Mouse (Mus musculus) G1E (cell line): ENCODE measurements at regions not wholly inside any gene's neighbourhood (a gene's known extent, or its start where the extent isn't known, plus 50 kb on each side); places are given as distances from the start of the nearest gene placed in this dataset.
"Not testable (repeated sequence)": the region's sequence is repeated elsewhere in the genome, so short reads cannot be mapped to it uniquely, and the experiment has no call there.

Source experiments
- ATAC-seq: 2 replicates; pipeline ENCODE4 v1.8.0; 2016; ENCODE audit warnings: mild to moderate bottlenecking; ENCODE audit not compliant: insufficient number of reproducible peaks, poor library complexity, low FRiP score, severe bottlenecking; ENCODE audit errors: extremely low read depth
- DNase-seq: peaks from one replicate; pipeline ENCODE4 v3.0.0; 2012; ENCODE audit warnings: low spot score
- H3K27me3 ChIP-seq: 2 replicates; pipeline ENCODE4 v1.6.1; 2012; ENCODE audit warnings: mild to moderate bottlenecking, low read length, inconsistent platforms; ENCODE audit not compliant: insufficient read depth
- H3K36me3 ChIP-seq: replicated peaks from 2 replicates; pipeline ENCODE3; 2012; ENCODE audit warnings: mild to moderate bottlenecking, inconsistent platforms
- H3K4me1 ChIP-seq: 2 replicates; pipeline ENCODE4 v1.6.1; 2012; ENCODE audit warnings: low read depth, low read length, inconsistent platforms, mixed read lengths; ENCODE audit not compliant: insufficient read depth
- H3K4me3 ChIP-seq: 2 replicates; pipeline ENCODE4 v1.5.1; 2012; ENCODE audit warnings: low read depth, mild to moderate bottlenecking, inconsistent platforms, low read length, moderate library complexity, mixed read lengths
- H3K9me3 ChIP-seq: replicated peaks from 2 replicates; pipeline ENCODE4 v1.6.1; 2012; ENCODE audit warnings: inconsistent platforms
- CTCF ChIP-seq: IDR thresholded peaks from 2 replicates; pipeline ENCODE4 v1.5.1; 2012; ENCODE audit warnings: low read depth, low read length, inconsistent platforms, mixed read lengths
- GATA1 ChIP-seq: IDR thresholded peaks from 2 replicates; pipeline ENCODE4 v1.6.1; 2012; ENCODE audit warnings: borderline replicate concordance, low read length, inconsistent platforms, mixed read lengths
- GATA2 ChIP-seq: IDR thresholded peaks from 2 replicates; pipeline ENCODE4 v1.6.1; 2012; ENCODE audit warnings: low read depth, low read length, inconsistent platforms, borderline replicate concordance
- POLR2AphosphoS5 ChIP-seq: IDR thresholded peaks from 2 replicates; pipeline ENCODE4 v1.6.1; 2012; ENCODE audit warnings: low read depth, low read length, inconsistent platforms; ENCODE audit not compliant: insufficient replicate concordance
- TAL1 ChIP-seq: conservative IDR thresholded peaks from 2 replicates; pipeline ENCODE4 v1.6.1; 2012; ENCODE audit warnings: low read depth, low read length, inconsistent platforms, mixed read lengths

DNA sequence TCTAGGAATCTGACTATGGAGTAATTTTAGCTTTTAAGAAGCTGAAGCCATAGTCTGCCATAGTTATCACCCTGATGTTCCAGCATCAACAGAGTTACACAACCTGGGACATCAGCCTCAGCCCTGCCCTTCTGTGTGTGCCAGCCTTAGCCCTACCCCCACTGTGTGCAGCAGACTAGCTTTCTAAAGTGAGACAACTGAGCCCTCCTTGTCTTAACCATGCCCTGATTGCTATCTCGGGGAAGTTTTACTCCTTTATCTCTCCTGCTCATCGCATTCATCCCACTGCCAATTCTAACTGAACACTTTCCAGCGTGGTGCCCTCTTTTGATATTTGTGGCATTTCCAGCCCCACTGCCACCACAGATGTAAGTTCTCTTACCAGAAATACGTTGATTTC lies 522.5 kb upstream of the Dab2 start:
- Histone ChIP-seq H3K4me3 (no peak overlapping the region), H3K27me3 (no peaks in the 10 kb centered on the region), H3K36me3 (no peaks in the 10 kb centered on the region), H3K9me3 (no peaks in the 10 kb centered on the region), H3K4me1 (no peaks in the 10 kb centered on the region)
- TF ChIP-seq CTCF, result no peak
- TF ChIP-seq POLR2AphosphoS5, result no peak
- TF ChIP-seq GATA2, result no peak
- TF ChIP-seq TAL1, result no peak
- TF ChIP-seq GATA1, result no peak
- ATAC-seq (no peak), DNase-seq (no peak)

- H3K4me3 ChIP-seq, result no peak overlapping the region
- no peak for DNase-seq
- no peaks in the 10 kb centered on the region for H3K9me3 ChIP-seq
- ATAC-seq, result no peak
- no peaks in the 10 kb centered on the region for H3K36me3 ChIP-seq
- no peaks in the 10 kb centered on the region for H3K27me3 ChIP-seq
- TF ChIP-seq TAL1, result no peak
- no peak for TF ChIP-seq CTCF
- TF ChIP-seq GATA1, result no peak
- no peak for TF ChIP-seq GATA2
- no peak for TF ChIP-seq POLR2AphosphoS5
- H3K4me1 ChIP-seq, result peaks cover 2% of the 10 kb centered on the region; the same call in 1 of the 2 replicates
Observed at GRCm38 (mm10) chr15:5799917-5800316, 499.7 kb upstream of the Dab2 start.

DNA sequence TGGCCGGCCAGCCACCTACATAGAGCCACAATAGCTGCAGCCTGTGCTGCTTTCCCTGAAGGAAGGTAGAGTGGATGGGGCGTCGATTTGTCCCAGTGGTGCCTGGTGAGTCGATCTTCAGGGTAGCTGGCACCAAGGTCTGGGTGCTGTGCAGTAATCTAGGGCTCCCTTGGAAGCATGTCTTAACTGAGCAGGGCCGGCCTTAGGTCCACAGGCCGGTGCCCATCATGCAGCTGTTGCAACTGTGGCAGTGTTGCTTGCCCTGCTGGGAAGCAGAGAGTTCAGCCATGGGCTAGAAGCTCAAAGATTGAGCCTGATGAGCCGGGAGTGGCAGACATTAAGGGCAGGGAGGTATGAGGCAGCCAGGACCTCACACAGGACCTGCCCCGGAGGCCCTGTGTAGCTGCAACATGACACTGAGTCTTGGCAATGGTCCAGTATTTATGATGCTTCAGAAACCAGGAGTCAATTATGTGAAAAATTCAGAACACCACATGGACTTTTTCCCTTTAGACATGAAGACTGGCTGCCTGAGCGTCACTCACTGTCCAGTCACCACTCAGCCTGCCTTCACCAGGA lies 488.3 kb upstream of the Dab2 start:
- TF ChIP-seq GATA1 (no peak), POLR2AphosphoS5 (no peak), TAL1 (no peak), GATA2 (no peak), CTCF (no peak)
- no peak overlapping the region for H3K4me3 ChIP-seq
- peaks cover 8% of the 10 kb centered on the region; the same call in 1 of the 2 replicates for H3K27me3 ChIP-seq
- H3K36me3 ChIP-seq, result no peaks in the 10 kb centered on the region
- DNase-seq (no peak), ATAC-seq (no peak)
- H3K4me1 ChIP-seq, result no peaks in the 10 kb centered on the region
- H3K9me3 ChIP-seq, result no peaks in the 10 kb centered on the region

DNA sequence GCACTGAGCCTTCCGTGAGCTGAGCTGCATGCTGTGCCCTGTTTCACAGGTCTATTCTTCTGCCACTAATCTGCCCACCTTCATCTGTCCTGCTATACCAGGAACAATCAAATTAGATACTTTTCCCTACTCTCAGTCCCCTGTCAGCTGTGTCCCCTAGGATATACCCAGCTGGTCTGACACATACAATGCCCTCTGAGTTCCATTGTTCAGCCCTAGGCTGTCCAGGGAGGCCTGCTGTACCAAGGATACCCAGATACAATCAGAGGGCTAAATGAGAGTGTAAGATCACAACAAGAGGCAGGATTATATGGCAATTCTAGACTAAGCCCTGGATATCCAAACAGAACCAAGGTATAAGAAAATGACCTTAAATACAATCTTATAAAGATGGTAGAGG lies 487.6 kb upstream of the Dab2 start:
- TF ChIP-seq POLR2AphosphoS5 (no peak), GATA1 (no peak), CTCF (no peak)
- Histone ChIP-seq H3K9me3 (no peaks in the 10 kb centered on the region), H3K4me3 (no peak overlapping the region), H3K27me3 (peaks cover 8% of the 10 kb centered on the region; the same call in 1 of the 2 replicates), H3K4me1 (no peaks in the 10 kb centered on the region), H3K36me3 (no peaks in the 10 kb centered on the region)
- DNase-seq (no peak), ATAC-seq (no peak)

DNA sequence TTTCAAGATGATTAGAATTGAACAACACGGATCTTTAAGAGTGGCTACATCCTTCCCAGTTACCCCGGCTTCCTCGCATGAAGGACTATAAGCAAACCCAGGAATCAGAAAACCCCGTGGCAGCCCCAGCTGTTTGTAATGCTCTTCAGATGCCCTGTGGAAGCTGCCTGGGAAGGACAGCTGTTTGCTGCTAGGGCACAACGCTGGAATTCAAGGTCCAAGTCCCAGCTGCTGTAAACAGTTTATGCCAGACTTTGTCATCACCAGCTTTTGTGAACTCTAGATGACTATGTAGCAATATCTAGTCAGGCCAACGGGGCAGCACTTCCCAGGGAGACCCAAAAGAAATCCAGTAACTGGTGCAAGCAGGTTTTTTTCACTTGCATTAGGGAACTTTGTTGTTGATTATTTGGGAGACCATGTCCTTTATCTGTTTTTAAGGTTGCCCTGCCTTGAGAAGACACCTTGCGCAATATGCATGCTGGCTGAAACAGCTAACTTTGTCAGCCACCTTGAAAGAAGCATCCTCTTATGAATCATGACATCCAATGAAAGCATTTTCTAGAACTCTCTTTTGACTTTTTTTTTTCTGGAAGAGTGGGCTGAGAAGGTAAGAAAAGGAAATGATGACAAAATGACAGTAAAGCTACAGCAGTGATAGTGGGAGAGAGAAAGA lies 481.5 kb upstream of the Dab2 start:
- Histone ChIP-seq H3K9me3 (no peaks in the 10 kb centered on the region), H3K4me1 (no peaks in the 10 kb centered on the region), H3K36me3 (no peaks in the 10 kb centered on the region), H3K27me3 (no peaks in the 10 kb centered on the region), H3K4me3 (no peak overlapping the region)
- DNase-seq (no peak), ATAC-seq (no peak)
- TF ChIP-seq GATA1, result no peak
- no peak for TF ChIP-seq GATA2
- no peak for TF ChIP-seq TAL1
- TF ChIP-seq CTCF, result no peak

DNA sequence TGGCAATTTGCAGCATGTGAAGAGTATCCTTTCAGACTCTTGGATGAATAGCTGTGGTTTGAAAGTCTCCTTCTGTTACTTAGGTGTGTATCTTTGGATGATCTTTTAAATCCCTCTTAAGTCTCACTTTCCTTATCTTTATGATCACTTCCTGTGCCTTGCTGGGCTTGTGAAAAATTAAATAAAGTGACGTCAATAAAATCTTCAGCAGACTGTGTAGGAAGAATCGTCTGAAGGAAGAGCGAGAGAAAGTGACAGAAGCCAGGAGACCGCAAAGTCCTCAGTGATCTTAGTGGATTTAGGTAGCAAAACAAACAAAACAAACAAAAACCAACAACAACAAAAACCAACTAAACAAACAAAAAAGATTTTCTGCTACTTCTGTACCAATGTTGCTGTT lies 459.6 kb upstream of the Dab2 start:
- Histone ChIP-seq H3K36me3 (no peaks in the 10 kb centered on the region), H3K4me1 (no peaks in the 10 kb centered on the region), H3K27me3 (no peaks in the 10 kb centered on the region), H3K4me3 (no peak overlapping the region), H3K9me3 (no peaks in the 10 kb centered on the region)
- no peak for DNase-seq
- TF ChIP-seq CTCF (no peak), POLR2AphosphoS5 (no peak)
- no peak for ATAC-seq

DNA sequence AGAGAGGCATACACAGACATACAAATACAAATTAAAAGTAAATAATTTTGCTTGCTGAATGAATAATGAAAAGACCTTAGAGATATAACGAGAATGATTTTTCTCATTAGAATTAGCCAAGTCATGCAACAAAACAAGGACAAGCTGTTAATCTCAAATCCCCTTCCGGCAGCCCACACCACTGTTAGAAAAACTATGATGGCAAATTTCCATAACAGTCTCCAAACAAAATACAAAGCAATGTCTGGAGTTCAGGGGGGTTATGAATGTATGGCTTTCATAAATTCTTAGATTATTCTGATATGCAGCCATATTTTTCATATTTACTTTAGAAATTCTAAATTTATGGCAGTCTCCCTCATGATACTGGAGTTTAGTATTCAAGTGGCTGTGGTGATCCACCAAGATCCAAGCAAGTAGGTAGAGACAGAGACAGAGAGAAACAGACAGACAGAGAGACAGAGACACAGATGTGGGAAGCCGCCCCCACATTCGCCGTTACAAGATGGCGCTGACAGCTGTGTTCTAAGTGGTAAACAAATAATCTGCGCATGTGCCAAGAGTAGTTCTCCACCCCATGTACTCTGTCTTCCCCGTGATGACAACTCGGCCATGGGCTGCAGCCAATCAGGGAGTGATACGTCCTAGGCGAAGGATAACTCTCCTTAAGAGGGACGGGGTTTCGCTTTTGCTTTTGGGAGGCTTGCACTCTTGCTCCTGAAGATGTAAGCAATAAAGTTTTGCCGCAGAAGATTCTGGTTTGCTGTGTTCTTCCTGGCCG lies 458.0 kb upstream of the Dab2 start:
- not testable (repeated sequence) for H3K36me3 ChIP-seq, H3K4me1 ChIP-seq, ATAC-seq, H3K9me3 ChIP-seq, H3K27me3 ChIP-seq, DNase-seq, H3K4me3 ChIP-seq
